Mouse (Mus musculus): Measurements from ENCODE around the gene Gm43552. TPM values are rescaled to one million over a fixed set of nuclear protein-coding genes. Genes with fewer than 3 reads are reported as not detected.

Gene Gm43552
- polyA plus RNA-seq (2012; rRNA removed; ENCODE audit: low replicate concordance): 3.0 TPM in 1 of 2 replicates, not detected in the other

DNA sequence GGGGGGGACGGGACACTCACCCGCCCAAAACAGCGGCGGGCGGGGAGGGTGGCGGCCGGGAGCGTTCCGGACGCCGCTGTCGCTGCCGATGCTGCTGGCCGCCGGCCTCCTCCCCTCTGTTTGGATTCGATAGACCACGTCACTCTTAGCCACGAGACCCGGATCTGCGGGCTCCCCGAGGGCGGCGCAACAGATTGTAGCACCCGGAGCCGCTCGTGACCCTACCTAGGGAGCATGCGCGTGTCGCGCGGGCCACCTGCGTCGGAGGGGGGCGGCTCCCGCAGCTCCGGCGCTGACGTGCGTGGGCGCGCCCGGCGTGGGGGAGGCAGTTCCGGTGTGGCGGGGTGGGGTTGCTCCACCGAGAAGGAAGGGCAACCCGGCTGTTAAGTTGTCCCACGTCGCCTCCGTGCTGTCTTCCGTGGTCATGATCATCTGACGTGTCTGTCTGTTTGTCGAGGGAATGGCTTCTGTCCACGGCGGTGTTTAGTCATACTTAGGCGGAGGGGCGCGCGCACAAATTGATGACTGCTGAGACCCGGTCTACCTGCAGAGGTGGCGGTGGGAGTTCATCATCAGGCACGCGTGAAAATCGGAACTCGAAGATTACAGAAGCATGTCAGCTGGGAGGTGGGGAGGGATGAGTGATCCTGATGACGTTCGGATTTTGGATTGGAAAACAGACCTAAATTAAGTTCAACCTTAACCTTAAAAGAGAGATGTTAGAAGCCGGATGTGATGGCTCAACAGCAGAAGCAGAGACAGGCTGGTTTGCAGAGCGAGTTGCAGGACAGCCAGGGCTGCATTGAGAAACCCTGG is at the start of gene Gm43552:
Gm43552 (minus strand) TSS at position 118 of the 816 bp plus-strand sequence.

DNA sequence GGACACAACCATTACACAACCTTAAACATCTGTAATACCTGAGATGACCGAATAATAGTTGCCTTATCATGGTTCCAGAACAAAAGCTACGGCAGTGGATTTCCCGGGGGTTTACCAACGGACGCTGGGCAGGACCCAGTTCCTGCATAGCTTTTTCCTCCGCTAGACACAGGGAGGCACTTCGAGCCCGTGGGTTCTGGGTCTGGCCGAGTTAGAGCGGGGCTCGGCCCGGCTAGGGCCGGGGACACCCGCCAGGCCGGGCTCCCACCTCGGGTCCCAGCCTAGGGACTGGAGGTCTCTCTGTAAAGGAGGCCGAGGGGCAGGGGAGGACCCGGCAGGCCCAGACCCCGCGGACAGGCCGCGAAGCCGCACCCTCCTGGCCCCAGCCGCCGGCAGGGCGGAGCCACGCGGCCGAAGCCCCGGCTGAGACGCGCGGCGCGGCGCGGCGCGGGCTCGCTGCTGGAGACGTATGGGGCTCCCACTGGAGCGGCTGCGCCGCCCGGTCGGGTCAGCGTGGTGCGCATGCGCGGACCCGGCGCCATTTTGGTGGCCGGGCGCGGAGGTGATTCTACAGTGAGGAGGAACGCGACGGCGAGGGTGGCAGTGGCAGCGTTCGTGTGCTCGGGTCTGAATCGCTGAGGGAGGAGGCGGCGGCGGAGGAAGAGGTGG is 44.3 kb upstream of the Gm43552 start, which contains the start of the genes Smim14 and Ube2k:
Smim14 (minus strand) TSS at position 434 of the 669 bp plus-strand sequence.
Ube2k (plus strand) TSS at position 483 of the 669 bp plus-strand sequence.

GRCm38 (mm10) chr5:65435806-65436561 is 56.6 kb downstream of the Gm43552 start, which contains the start of gene Ugdh:
Gene Ugdh (minus strand): TSS chr5:65435949.

GRCm38 (mm10) chr5:65390648-65391644 is 101.7 kb downstream of the Gm43552 start, which contains the start of the genes Rpl9 and Lias:
Gene Rpl9 (minus strand): TSS chr5:65391444.
Gene Lias (plus strand): TSS chr5:65391497.

Other genes with a start within 250 kb of the Gm43552 start
- 2.1 and 2.3 TPM in 2 replicates for gene Rfc1, start 157.2 kb downstream of the Gm43552 start, polyA plus RNA-seq (2012; rRNA removed; ENCODE audit: low replicate concordance)
- 0.13 and 0.42 TPM in 2 replicates for gene Klb, start 144.5 kb downstream of the Gm43552 start, polyA plus RNA-seq (2012; rRNA removed; ENCODE audit: low replicate concordance)
- 32.8 and 36.4 TPM in 2 replicates for gene Rpl9, start 101.4 kb downstream of the Gm43552 start, polyA plus RNA-seq (2012; rRNA removed; ENCODE audit: low replicate concordance)
- 3.3 and 3.4 TPM in 2 replicates for gene Lias, start 101.3 kb downstream of the Gm43552 start, polyA plus RNA-seq (2012; rRNA removed; ENCODE audit: low replicate concordance)
- gene Ugdh, start 56.9 kb downstream of the Gm43552 start, polyA plus RNA-seq (2012; rRNA removed; ENCODE audit: low replicate concordance): 27.3 and 38.9 TPM in 2 replicates
- gene Smim14, start 44.4 kb upstream of the Gm43552 start, polyA plus RNA-seq (2012; rRNA removed; ENCODE audit: low replicate concordance): 79.0 and 87.2 TPM in 2 replicates
- gene Ube2k, start 44.4 kb upstream of the Gm43552 start, polyA plus RNA-seq (2012; rRNA removed; ENCODE audit: low replicate concordance): 3.4 and 5.1 TPM in 2 replicates
- 1.4 and 2.5 TPM in 2 replicates for gene Pds5a, start 205.4 kb upstream of the Gm43552 start, polyA plus RNA-seq (2012; rRNA removed; ENCODE audit: low replicate concordance)